Mouse (Mus musculus) heart, adult 18-20 months (tissue): ENCODE measurements around the gene Txk. TPM values are rescaled to one million over a fixed set of nuclear protein-coding genes. Genes with fewer than 3 reads are reported as not detected.

ENCODE experiments used
- total RNA-seq, 2 experiments: library from RNA; stranded (reverse); gene quantifications; 2 replicates each; pipeline ENCODE4 v1.2.3; 2021

Txk gene
- total RNA-seq, 2 experiments from 2014 or later: 0.10 to 0.51 TPM

Other genes starting within 250 kb of the Txk start
- 100 to 1,000 TPM; 117 to 153 TPM for gene Corin, start 248.3 kb downstream of the Txk start, total RNA-seq
- gene Nfxl1, start 193.1 kb downstream of the Txk start, total RNA-seq: 1 to 10 TPM; 3.6 to 4.9 TPM
- not detected for gene Zar1, start 171.5 kb downstream of the Txk start, total RNA-seq
- not detected for gene Gm5868, start 165.2 kb downstream of the Txk start, total RNA-seq
- gene Cnga1, start 108.5 kb downstream of the Txk start, total RNA-seq: under 1 TPM in 1 of 2 experiments, not detected in 1; 0.18 TPM
- gene Nipal1, start 105.0 kb downstream of the Txk start, total RNA-seq: not detected
- gene Tec, start 115.7 kb upstream of the Txk start, total RNA-seq: 10 to 100 TPM; 15.0 to 16.8 TPM
- 100 to 1,000 TPM; 138 to 147 TPM for gene Slain2, start 161.5 kb upstream of the Txk start, total RNA-seq
- gene Gm10135, start 221.9 kb upstream of the Txk start, total RNA-seq: not detected